Mouse (Mus musculus): ENCODE results near the gene Brd3. TPM values are rescaled to one million over a fixed set of nuclear protein-coding genes. Genes with fewer than 3 reads are reported as not detected.

Brd3 gene
- total RNA-seq, 1 experiment from 2014 or later: 92.0 TPM

DNA sequence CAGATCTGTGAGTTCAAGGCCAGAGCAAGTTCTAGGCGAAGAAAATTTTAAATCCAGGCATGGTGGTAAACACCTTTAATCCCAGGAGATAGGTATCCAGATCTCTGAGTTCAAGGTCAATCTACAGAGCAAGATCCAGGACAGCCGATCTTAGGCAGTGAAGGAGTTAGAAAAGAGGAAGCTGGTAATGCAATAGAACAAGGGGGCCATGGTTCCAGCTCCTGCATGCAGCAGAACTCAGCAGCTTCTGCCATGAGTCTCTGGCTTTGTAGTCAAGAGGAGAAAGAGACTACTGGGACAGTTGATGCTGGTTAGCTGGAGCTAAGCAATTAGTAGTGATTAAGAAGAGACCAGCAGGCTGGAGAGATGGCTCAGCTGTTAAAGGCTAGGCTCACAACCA, 105.9 kb downstream of the Brd3 start:
- no peak for DNase-seq

DNA sequence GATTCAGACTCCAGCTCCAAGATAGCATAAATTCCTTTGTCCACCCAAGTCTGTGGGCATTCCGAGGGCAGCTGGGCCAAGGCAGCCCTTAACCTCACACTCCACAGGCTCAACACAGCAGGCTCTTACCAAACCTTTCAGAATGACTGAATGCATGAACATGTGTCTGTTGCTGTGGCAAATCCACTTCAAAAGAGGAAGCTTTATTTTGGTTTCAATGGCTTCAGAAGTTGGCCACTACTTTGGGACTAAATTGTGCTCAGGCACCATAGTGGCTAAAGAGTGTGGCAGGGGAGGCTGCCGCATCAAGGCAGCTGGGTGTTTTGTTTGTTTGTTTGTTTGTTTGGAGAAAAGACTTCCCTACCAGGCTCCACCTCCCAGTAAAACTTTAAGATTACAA, 107.4 kb downstream of the Brd3 start:
- DNase-seq: no peak

DNA sequence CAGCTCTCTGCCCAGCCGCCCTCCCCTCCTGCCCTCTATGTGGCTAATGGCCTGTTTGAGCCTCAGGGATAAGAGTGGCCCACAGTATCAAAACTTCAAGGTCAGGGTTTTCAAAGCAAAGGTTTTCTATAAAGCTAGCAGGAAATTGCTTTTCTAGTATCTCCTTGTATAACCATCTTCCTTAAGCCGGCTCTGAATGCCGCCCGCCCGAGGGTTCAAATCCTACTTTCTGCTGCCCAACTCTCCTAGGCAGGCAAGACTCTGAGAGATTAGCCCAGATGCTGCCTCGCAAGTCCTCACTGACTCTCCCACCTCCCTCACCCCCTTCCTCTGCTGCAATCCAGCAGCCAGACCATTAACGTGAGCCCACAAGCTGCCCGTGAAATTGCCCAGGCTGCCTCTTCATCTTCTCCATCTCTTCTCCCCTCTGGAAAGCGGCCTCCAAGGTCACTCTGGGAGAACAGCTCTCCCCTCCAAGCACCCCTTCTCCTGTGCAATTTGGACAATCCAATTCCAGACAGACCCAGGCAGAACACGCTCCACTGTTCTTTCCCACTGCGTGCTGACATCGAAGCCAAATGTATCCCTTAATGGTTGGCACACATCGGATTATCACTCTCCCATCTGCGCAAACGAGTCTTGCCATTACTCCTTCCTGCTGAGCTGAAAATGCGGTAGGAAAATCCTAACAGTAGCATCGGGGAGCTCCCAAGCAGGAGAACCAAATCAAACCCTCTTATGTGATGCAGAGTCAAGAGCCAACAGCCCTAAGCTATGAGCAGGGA, 110.6 kb downstream of the Brd3 start:
- no peak for DNase-seq

Small RNA genes lying within 50 kb of the gene (microRNA-seq; reads per million reads assigned to microRNA genes)
- gene Gm24049 (0 to 0.38 reads per million in 2 experiments), gene Mir7578 (0 reads per million in 2 experiments)

Other genes with a start within 250 kb of the Brd3 start
- 21.7 and 28.3 TPM in 2 replicates for gene Vav2, start 80.6 kb downstream of the Brd3 start, total RNA-seq (2021)
- 5.0 and 7.9 TPM in 2 replicates for gene Brd3os, start 65.3 kb downstream of the Brd3 start, total RNA-seq (2021)
- gene Wdr5, start 7.5 kb upstream of the Brd3 start, total RNA-seq (2021): 32.7 and 39.0 TPM in 2 replicates
- gene Rxra, start 168.8 kb upstream of the Brd3 start, total RNA-seq (2021): 46.5 and 62.1 TPM in 2 replicates